Mouse (Mus musculus): ENCODE results near the gene Dnajc12.
A peak's percentile ranks its signal among the peaks of the same experiment; 100 is the strongest.
"Not testable (repeated sequence)": the region's sequence is repeated elsewhere in the genome, so short reads cannot be mapped to it uniquely, and the experiment has no call there.

Dnajc12 gene

GRCm38 (mm10) chr10:63382372-63383279 is at the start of gene Dnajc12:
Gene Dnajc12, plus strand, starts transcription at chr10:63382443.
- peak; percentile 88 for DNase-seq

DNA sequence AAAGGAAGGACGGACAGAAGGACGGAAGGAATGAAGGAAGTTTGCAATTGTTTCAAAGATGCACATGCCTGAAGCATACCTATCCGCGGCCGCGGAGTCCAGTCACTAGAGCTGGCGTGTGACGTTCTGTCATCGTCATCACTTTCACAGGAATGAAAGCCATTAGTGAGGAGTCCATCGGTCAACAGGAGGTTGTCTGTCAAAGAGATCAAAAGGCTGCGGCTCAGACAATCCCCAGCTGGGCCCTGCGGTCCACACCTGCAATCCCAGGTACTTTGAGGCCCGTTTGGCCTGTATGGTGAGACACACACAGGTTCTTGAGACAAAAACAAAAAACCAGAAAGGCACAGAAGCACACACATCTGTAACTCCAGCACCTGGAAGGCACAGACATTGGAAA is 45.3 kb upstream of the Dnajc12 start:
- peak; percentile 19 for DNase-seq

- no peak for DNase-seq
Measured at GRCm38 (mm10) chr10:63337326-63337725, 44.9 kb upstream of the Dnajc12 start.

- DNase-seq = peak; percentile 68
Measured at GRCm38 (mm10) chr10:63337951-63338836, 44.0 kb upstream of the Dnajc12 start.

DNA sequence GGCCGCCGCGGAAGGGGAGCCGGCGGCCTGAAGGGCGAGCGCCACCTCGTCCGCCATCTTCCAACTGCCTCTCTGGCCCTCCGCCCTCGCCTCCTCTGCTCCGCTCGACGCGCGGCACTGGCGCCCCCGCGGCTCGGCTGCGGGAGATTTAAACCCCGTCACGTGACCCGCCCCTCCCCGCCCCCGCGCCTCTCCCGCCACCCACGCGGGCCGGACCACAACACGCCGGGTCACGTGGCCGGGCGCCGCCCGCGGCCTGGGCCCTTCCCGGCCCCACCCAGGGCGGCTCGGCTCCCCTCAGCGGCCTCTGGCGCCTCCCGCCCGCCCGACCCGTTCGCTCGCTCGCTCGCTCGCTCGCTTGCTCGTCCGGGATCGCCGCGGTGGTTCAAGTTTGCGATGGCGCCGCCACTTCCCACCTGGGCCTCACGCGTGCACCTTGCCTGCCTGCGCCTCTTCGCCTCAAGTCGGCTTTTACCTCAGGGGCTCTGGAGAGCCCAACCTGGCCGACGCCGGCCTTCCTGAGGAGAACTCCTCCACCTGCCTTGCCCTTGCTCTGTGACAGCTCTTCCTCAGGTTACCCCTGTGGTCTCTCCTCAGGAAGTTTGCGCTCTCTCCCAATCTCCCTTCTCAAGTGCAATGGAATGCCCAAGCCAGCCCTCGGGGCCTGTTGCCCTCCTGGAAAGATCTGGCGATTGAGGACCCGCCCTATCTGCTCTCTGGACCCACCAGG is 43.2 kb upstream of the Dnajc12 start:
- DNase-seq = peak; percentile 90

DNA sequence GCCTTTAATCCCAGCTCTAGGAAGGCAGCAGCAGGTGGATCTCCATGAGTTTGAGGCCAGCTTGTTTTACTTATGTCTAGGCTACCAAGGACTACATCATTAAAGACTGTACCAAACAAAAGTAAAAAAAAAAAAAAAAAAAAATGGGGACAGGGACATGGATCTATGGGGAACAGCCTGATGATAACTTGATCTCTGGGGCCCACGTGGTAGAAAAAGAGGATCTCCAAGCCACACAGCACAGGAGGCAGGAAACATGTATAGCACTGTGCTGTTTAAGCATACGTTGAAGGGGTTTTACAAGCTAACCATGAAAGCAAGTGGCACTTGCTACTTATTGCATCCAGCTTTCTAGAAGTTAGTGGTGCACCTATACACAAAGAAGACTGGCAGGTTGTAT is 40.9 kb upstream of the Dnajc12 start:
- no peak for DNase-seq

GRCm38 (mm10) chr10:63344751-63345150 is 37.5 kb upstream of the Dnajc12 start:
- no peak for DNase-seq

DNA sequence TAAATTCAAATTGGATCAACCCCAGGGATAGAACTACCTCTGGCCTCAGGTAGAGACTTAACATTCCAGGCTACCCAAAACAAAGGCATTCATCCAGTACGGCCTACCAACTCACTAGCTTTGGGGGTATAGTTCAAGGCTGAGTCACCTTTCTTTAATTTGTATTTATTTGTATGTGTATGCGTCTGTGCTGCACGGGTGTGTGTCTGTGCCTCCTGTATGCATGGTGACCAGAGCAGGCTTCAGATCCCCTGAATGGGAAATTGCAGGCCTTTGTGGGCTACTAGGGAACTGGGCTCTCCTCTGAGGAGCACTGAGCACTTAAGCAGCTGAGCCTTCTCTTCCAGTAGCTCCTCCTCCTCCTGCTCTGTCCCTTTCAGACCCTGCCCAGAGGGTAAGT is 34.0 kb upstream of the Dnajc12 start:
- no peak for DNase-seq

- no peak for DNase-seq
Measured at GRCm38 (mm10) chr10:63350666-63351065, 31.6 kb upstream of the Dnajc12 start.

DNA sequence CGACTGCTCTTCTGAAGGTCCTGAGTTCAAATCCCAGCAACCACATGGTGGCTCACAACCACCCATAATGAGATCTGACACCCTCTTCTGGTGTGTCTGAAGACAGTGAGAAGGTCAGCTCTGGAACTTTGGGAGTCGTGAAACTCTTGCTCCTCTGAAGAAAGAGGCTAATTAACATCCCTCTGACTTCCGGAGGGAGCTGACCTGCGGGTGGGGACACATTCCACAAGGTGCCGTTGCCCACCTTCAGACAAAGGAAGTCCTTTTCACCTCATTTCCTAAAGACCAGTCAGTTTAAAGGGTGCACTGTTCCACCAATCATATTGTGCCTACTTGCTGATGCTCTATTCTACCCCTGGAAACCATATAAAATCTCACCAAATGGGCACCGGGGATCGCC is 31.1 kb upstream of the Dnajc12 start:
- not testable (repeated sequence) for DNase-seq

DNA sequence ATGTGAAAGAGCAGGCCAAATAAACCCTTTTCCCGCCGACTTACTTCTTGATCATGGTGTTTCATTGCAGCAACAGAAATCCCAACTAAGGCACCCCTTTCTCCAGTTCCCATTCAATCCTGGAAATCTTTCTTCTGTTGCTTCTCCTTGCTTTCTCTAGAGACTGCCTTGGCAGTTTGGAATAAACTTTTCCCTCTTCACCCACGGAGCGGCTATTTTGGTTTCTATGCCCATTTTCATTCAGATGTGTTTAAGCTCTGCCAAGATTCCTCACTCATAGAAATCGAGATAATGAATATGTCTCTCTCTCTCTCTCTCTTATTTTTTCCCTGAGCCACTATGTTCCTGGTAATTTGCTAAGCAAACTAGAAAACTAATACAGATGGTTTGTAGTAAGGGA is 30.1 kb upstream of the Dnajc12 start:
- DNase-seq = no peak

DNA sequence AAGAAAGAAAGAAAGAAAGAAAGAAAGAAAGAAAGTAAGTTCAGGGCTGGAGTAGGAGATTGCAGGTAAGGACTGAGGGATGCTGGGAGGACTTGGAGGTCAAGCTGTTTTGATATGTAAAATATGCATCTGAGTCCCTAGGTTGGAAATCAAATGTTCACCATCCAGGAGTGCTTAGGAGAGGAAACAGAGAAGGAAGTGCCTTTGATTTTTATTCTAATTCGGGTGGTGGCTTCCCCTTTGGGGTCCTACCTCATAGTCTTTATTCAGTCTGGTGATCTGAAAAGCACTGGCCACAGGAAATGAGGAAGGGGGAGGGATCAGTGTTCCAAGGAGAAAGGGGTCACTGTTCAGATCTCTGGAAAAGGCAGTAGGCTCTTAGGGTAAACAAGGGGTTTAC is 21.7 kb upstream of the Dnajc12 start:
- DNase-seq = no peak

DNA sequence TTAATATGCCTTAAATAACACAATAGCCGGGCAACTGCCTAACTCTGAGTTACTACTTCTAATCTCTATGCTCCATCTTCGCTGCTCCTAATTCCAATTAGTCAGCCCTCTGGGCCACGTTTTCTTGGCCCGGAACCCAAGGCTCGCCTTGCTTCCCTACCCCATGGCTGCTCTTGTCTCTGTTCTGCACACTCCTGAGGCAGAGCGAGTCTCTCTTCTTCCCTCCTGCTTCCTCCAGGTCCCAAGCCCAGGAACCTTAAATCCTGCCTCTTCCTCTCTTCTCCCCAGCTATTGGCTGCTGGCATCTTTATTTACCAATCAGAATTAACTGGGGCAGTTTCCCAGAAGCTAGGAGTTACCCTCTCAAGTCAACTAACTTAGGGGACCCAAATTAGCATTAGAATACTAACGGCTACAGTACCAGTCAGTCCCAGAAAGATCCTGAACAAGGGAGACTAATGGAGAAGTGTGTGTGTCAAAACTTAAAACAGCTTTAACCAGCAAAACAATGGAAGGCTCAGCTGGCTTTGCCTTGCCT is 16.3 kb upstream of the Dnajc12 start:
- DNase-seq = no peak

DNA sequence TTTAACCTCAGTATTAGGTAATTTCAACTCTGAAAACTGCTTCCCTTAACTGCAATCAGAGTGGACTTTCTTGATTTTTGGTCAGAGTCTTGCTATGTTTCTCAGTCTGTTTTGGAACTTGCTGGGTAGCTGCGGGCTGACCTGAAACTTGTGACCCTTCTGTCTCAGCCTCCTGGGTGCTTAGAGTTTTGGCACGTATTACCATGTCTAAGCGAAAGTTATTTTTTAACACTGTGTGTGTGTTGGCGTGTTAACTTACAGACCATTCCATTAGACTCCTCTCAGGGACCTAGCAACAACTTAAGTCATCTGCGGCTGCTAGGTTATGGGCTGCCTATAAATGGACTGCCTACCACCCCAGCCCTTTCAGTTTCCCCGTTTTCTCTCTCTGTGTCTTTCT is 14.9 kb upstream of the Dnajc12 start:
- DNase-seq = no peak

- no peak for DNase-seq
Measured at GRCm38 (mm10) chr10:63368041-63368440, 14.2 kb upstream of the Dnajc12 start.

DNA sequence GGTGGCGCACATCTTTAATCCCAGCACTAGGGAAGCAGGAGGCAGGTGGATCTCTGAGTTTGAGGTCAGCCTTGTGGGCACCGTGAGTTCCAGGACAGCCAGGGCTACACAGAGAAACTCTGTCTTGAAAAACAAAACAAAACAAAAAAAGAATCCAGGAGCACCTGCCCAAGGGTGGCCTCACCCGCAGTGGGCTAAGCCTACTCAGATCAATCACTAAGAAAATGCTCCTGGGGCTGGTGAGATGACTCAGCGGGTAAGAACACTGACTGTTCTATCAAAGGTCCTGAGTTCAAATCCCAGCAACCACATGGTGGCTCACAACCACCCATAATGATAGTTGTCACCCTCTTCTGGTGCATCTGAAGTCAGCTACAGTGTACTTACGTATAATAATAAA is 5.9 kb upstream of the Dnajc12 start:
- no peak for DNase-seq

DNA sequence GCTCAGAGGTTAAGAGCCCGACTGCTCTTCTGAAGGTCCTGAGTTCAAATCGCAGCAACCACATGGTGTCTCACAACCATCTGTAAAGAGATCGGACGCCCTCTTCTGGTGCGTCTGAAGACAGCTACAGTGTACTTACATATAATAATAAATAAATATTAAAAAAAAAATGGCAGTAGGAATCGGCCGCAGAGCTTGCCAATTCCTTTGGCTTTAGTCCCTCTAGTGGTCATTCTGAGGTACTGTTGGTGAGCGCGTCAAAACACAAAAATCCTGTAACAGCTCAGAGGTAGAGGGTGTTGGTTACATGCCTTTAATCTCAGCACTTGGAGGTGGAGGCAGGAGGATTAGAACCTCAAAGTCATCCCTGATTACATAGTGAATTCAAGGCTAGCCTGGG is 4.8 kb upstream of the Dnajc12 start:
- DNase-seq = peak; percentile 62

DNA sequence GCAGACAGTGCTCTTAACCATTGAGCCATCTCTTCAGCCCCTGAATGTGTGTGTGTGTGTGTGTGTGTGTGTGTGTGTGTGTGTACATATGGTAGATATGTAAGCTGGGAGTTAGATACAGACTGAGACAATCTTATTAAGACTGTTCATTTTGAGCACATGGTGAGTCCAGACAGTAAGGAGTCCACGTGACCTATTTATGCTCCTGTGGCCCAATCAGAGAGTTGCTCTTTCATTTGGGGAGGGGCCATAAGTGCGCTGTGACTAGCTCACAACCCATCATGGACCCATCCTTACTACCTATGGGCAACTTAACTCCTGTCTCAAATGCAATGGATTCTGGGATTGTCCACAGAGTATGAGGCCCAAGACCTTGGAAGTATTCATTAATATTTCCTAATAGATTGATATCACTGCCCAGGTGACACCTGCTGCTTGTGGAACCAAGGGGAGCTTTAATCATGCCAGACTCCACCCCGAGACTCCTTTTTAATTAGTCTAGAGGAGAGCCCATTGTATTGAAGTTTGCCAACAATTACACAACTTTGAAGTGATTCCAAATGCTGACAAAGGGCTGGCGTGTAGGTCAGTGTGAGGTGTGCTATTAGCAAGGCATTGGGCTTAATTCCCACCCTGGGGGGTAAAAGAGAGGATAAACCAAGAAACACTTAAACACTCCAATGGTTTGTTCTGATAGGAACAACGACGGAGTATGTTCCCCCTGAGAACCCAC is 3.1 kb upstream of the Dnajc12 start:
- no peak for DNase-seq

- peak; percentile 32 for DNase-seq
Measured at GRCm38 (mm10) chr10:63381498-63382280, 554 bp upstream of the Dnajc12 start, which contains the start of gene Sirt1. Gene Sirt1, minus strand, starts transcription at chr10:63381704.

GRCm38 (mm10) chr10:63385897-63386296 is 3.7 kb downstream of the Dnajc12 start:
- DNase-seq = not testable (repeated sequence)

- DNase-seq = peak; percentile 91
Measured at GRCm38 (mm10) chr10:63386444-63386843, 4.2 kb downstream of the Dnajc12 start.

Measured in cerebellum, adult 11-12 months (tissue).